Mouse (Mus musculus) left cerebral cortex, adult 2 months (tissue): Measurements from ENCODE around the gene Tubb4a. TPM values are rescaled to one million over a fixed set of nuclear protein-coding genes. Genes with fewer than 3 reads are reported as not detected.
"Not testable (repeated sequence)": the region's sequence is repeated elsewhere in the genome, so short reads cannot be mapped to it uniquely, and the experiment has no call there.

Experiments used
- DNase-seq, 2 experiments: peaks; one replicate each; pipeline ENCODE4 v3.0.0; 2021 to 2022; ENCODE audit warnings: low spot score in 2 of 2, mixed read lengths in 1 of 2; ENCODE audit errors: extremely low spot score in 1 of 2
- H3K27ac ChIP-seq: fragments of 200-600 bp; 2 replicates; pipeline ENCODE4 v1.8.1; 2022
- H3K4me3 ChIP-seq: fragments of 200-600 bp; 2 replicates; pipeline ENCODE4 v1.8.1; 2022
- CTCF ChIP-seq: fragments of 200-600 bp; IDR thresholded peaks from 2 replicates; pipeline ENCODE4 v1.8.1; 2022; ENCODE audit warnings: antibody characterized with exemption, mild to moderate bottlenecking, moderate library complexity
- intact Hi-C: fragments of 180-260 bp; cut with DNase I; formaldehyde crosslinking; loops from one replicate; pipeline ENCODE4 v1.15.1; 2025
- long read RNA-seq, 2 experiments: library from polyadenylated mRNA; stranded (forward); transcript quantifications; one replicate each; pipeline ENCODE4 v2.0.0; 2021; ENCODE audit warnings: borderline mapping rate in 2 of 2
- total RNA-seq, 2 experiments: library from RNA; stranded (reverse); gene quantifications; 2 replicates each; pipeline ENCODE4 v1.2.3; 2021

The Tubb4a gene
- total RNA-seq = 100 to 1,000 TPM; 584 to 587 TPM
- long read RNA-seq, experiment 1, transcript Tubb4a-201 (4 exons, 2,228 nt) = major isoform, 563 of 620 reads
- long read RNA-seq, experiment 1, partial matches to known transcripts = 56 of 620 reads
- long read RNA-seq, experiment 1, other reads (novel, unspliced or antisense) = 1 of 620 reads
- long read RNA-seq, experiment 2, transcript Tubb4a-201 (4 exons, 2,228 nt) = major isoform, 382 of 433 reads
- long read RNA-seq, experiment 2, partial matches to known transcripts = 11 of 433 reads
- long read RNA-seq, experiment 2, other reads (novel, unspliced or antisense) = 40 of 433 reads

DNA sequence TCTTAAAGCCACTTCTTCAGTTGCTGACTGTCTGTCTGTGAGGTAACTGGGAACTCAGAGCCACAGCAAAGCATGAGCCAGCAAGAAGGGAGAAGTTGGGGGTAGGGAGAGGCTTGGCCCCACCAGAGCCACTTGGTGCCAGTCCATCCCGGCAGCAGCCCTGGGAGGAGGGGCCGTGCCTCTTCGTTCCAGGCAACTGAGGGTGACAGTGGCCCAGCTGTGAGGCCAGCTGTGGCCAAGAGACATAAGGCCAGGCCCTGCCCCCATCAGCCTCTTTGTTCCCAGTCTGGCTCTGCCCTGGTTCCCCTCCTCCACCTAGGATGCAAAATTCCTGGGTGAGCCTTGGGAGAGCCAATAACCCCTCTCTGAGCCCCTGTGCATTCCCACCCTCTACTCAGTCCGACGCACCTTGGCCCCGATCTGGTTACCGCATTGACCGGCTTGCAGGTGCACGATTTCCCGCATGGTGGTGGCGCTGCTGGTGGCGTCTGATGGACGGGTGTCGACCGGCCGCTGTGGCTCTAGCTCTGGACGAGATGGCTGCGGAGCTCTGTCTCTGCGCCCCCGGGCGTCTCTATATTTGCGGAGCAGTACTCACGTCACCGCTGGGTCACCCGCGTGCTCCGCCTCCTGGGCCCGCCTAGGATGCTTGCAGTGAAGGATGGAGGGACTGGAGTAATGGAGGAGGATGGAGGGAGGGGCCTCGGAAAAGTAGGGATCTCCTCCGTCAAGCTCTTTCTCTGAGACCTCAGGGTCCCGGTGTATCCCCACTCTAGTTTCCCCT, at the start of gene Tubb4a:
Gene Tubb4a, minus strand, starts transcription at position 734 of the 784 bp plus-strand sequence.
- intact Hi-C loops = loop anchor here (1.0 kb wide), 1 partner anchor 27 kb away; no protein-coding TSS in a partner anchor
- Histone ChIP-seq H3K27ac (peak within 1 kb of the TSS; percentile 94), H3K4me3 (peak within 1 kb of the TSS; percentile 68)
- no peak for TF ChIP-seq CTCF
- peak; percentile 86 to 87 for DNase-seq

- H3K27ac ChIP-seq = no peak overlapping the region
- no peak for TF ChIP-seq CTCF
- H3K4me3 ChIP-seq = no peak overlapping the region
- DNase-seq = no peak
- intact Hi-C loops = no loop called here
Observed at GRCm38 (mm10) chr17:57135635-57136034, 48.1 kb upstream of the Tubb4a start.

DNA sequence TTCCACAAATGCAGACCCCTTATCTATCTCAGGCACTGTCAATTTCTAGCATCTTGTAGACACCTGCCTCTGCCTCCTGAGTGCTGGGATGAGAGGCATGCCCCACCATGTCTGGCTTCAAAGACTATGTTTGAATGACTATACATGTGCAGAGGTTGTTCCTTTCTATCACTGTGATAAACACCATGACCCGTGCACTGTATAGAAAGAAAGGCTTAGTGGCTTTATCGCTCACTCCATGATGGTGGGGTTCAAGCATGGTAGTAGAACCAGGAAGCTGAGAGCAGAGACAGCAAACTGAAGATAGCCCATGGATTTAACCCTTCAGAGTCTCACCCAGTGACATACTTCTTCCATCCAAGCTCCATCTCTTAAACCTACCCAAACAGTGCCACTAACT, 47.1 kb upstream of the Tubb4a start:
- no peak for TF ChIP-seq CTCF
- DNase-seq = no peak
- H3K27ac ChIP-seq = no peak overlapping the region
- no peak overlapping the region for H3K4me3 ChIP-seq
- intact Hi-C loops = no loop called here

DNA sequence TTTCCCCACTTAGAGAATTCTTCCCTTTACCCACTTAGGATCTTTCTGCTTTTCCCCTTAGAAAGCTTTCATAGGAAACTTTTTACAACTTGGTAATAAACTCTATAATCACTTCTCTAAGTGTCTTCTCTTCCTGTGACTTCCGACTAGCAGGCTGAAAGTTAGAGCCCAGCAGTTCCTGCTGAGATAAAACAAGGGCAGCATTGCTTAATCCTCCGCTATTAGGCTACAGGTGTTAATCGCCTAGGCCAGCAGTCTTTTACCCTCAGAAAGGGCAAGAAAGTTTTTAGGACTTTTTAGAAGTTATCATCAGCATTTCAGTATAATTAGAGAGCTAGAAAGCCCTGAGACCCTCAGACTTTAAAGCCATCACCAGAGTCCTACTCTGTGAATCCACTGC, 46.4 kb upstream of the Tubb4a start:
- DNase-seq, H3K27ac ChIP-seq, intact Hi-C loops, H3K4me3 ChIP-seq: not testable (repeated sequence)

- no peak for DNase-seq
- intact Hi-C loops = no loop called here
- H3K27ac ChIP-seq = no peak overlapping the region
- TF ChIP-seq CTCF = no peak
- no peak overlapping the region for H3K4me3 ChIP-seq
Observed at GRCm38 (mm10) chr17:57131793-57132192, 44.2 kb upstream of the Tubb4a start.

GRCm38 (mm10) chr17:57125853-57126622, 38.5 kb upstream of the Tubb4a start:
- Histone ChIP-seq H3K4me3 (no peak overlapping the region), H3K27ac (no peak overlapping the region)
- no peak for TF ChIP-seq CTCF
- DNase-seq = no peak
- intact Hi-C loops = no loop called here

- H3K4me3 ChIP-seq = no peak overlapping the region
- H3K27ac ChIP-seq = no peak overlapping the region
- DNase-seq = no peak
- intact Hi-C loops = no loop called here
- TF ChIP-seq CTCF = no peak
Observed at GRCm38 (mm10) chr17:57124792-57125191, 37.2 kb upstream of the Tubb4a start.

DNA sequence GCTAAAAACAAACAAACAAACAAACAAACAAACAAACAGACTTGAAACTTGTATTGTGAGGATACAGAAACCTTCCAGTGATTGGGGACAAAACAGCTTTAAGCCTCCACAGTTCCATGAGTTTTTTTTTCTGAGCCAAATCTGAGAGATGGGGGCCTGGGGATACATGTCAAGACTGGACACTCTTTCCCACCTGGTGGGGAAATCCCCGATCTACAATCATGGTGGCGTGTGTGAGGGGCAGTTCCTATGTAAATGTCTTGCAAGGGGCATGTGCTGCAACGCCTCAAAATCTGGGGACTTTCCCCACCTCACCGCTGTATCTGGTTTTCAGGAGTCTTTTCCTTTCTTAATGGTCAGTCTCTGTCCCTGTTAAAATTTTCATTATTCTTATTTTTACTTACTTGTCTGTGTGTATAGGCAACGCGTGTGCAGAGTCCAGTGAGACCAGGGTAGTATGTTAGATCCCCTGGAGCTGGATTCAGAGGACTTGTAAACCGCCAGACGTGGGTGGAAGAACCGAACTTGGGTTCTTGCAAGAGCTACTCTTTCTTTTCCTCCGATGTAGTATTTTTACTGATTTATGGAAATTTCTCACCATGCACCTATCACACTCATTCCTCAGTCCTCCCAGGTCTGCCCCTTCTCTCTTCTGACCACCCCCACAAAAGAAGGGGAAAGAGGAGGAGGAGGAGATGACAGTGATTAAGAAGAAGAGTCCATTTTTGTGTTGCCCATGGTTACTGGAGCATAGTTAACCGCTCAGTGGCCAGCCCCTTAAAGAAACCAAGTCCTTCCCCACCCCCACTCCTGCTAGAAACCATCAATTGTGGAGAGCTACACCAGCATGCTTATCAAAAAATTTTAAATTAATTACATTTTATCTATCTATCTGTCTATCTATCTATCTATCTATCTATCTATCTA, 35.9 kb upstream of the Tubb4a start:
- no peak for DNase-seq
- intact Hi-C loops = no loop called here
- TF ChIP-seq CTCF = no peak
- Histone ChIP-seq H3K27ac (no peak overlapping the region), H3K4me3 (no peak overlapping the region)

DNA sequence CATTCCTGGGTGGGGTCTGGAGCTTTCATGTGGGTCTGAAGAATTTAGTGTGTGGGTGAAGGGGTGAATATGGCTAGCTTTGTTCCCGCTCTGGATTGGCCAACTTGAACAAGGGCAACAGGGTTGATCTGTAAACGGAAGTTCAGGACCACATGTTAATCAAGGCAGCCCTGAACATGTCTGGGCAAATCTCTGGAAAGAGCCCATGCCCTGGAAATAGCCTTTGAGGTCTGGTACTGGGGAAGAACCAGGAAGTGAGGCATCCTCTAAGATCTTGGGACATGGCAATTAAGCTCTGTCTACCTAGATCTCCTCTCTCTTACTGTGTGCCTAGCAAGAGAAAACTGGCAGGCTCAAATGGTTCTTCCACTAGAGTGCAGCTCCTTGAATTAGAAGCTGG, 34.3 kb upstream of the Tubb4a start:
- H3K4me3 ChIP-seq = no peak overlapping the region
- no peak overlapping the region for H3K27ac ChIP-seq
- no peak for DNase-seq
- no peak for TF ChIP-seq CTCF
- intact Hi-C loops = no loop called here

- DNase-seq = no peak
- Histone ChIP-seq H3K4me3 (no peak overlapping the region), H3K27ac (no peak overlapping the region)
- no peak for TF ChIP-seq CTCF
- intact Hi-C loops = no loop called here
Observed at GRCm38 (mm10) chr17:57118524-57119349, 31.2 kb upstream of the Tubb4a start.

DNA sequence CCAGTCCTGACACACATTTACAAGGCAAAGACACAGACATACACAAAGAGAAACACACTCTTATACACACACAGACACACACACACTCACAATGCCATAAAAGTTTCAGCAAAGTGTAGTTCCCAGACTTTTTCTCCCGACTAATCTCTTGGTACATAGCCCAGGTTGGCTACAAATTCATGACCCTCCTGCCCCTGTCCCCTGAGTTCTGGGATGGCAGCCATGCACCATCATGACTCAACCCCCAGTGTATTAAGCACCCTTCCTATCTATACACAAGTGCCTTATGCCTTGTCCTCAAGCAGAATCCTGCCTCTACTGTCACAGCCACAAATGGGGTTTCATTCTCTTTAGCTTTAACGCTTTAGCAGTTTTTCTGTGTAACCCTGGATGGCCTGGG, 29.2 kb upstream of the Tubb4a start:
- no peak for DNase-seq
- intact Hi-C loops = no loop called here
- Histone ChIP-seq H3K4me3 (no peak overlapping the region), H3K27ac (no peak overlapping the region)
- TF ChIP-seq CTCF = no peak
